Mouse (Mus musculus): ENCODE data around the gene Apon. TPM values are rescaled to one million over a fixed set of nuclear protein-coding genes. Genes with fewer than 3 reads are reported as not detected.

The Apon gene
- total RNA-seq, 2 experiments from 2014 or later: not detected

Other genes with a start within 250 kb of the Apon start
- gene Hsd17b6, start 246.5 kb upstream of the Apon start, total RNA-seq (2021): not detected
- gene Prim1, start 238.9 kb upstream of the Apon start, total RNA-seq (2021): 10 to 100 TPM; 19.9 to 23.8 TPM
- 100 to 1,000 TPM; 481 to 496 TPM for gene Naca, start 218.5 kb upstream of the Apon start, total RNA-seq (2021)
- 100 to 1,000 TPM; 179 to 184 TPM for gene Ptges3, start 195.1 kb upstream of the Apon start, total RNA-seq (2021)
- 1,000 to 10,000 TPM; 1,302 to 1,309 TPM for gene Atp5b, start 170.8 kb upstream of the Apon start, total RNA-seq (2021)
- 10 to 100 TPM; 34.5 to 36.2 TPM for gene Baz2a, start 162.5 kb upstream of the Apon start, total RNA-seq (2021)
- gene Rbms2, start 73.8 kb upstream of the Apon start, total RNA-seq (2021): 10 to 100 TPM; 12.7 to 13.0 TPM
- 1 to 10 TPM; 5.9 to 7.9 TPM for gene Gls2, start 59.6 kb upstream of the Apon start, total RNA-seq (2021)
- gene Spryd4, start 42.3 kb upstream of the Apon start, total RNA-seq (2021): 10 to 100 TPM; 14.5 to 16.3 TPM
- gene Mip, start 28.3 kb upstream of the Apon start, total RNA-seq (2021): not detected
- 10 to 100 TPM; 11.1 to 14.7 TPM for gene Timeless, start 22.0 kb upstream of the Apon start, total RNA-seq (2021)
- not detected for gene Apof, start 14.6 kb downstream of the Apon start, total RNA-seq (2021)
- 10 to 100 TPM; 32.1 to 38.1 TPM for gene Stat2, start 16.5 kb downstream of the Apon start, total RNA-seq (2021)
- gene Il23a, start 44.7 kb downstream of the Apon start, total RNA-seq (2021): not detected
- gene Pan2, start 49.2 kb downstream of the Apon start, total RNA-seq (2021): 10 to 100 TPM; 19.9 to 22.4 TPM
- gene Cnpy2, start 68.4 kb downstream of the Apon start, total RNA-seq (2021): 10 to 100 TPM; 81.0 to 86.0 TPM
- gene Cs, start 83.6 kb downstream of the Apon start, total RNA-seq (2021): 100 to 1,000 TPM; 236 to 250 TPM
- gene Coq10a, start 114.9 kb downstream of the Apon start, total RNA-seq (2021): 10 to 100 TPM; 57.7 to 58.1 TPM
- gene Ankrd52, start 123.0 kb downstream of the Apon start, total RNA-seq (2021): 10 to 100 TPM; 84.9 to 85.5 TPM
- under 1 TPM; 0.40 to 0.42 TPM for gene Slc39a5, start 147.1 kb downstream of the Apon start, total RNA-seq (2021)
- gene Nabp2, start 157.4 kb downstream of the Apon start, total RNA-seq (2021): 10 to 100 TPM; 95.1 to 99.1 TPM
- gene Rnf41, start 157.6 kb downstream of the Apon start, total RNA-seq (2021): 10 to 100 TPM; 92.0 to 94.7 TPM
- gene Smarcc2, start 205.2 kb downstream of the Apon start, total RNA-seq (2021): 100 to 1,000 TPM; 295 to 311 TPM
- 100 to 1,000 TPM; 499 to 509 TPM for gene Myl6, start 240.0 kb downstream of the Apon start, total RNA-seq (2021)
- 10 to 100 TPM; 61.7 to 65.2 TPM for gene Myl6b, start 244.6 kb downstream of the Apon start, total RNA-seq (2021)

Measured in left cerebral cortex, postnatal 4 days (tissue).